Mouse (Mus musculus) mouse embryonic stem cell (cell line): ENCODE data around the gene Crabp2.

Source experiments
- in situ Hi-C, 2 experiments: fragments of 300-500 bp; cut with MboI; formaldehyde crosslinking; loops; 1 replicate in 1 of 2; 3 replicates in 1 of 2; pipeline ENCODE4 v1.14.3; 2019 to 2020; ENCODE audit warnings: low sequenced_read_pairs in 2 of 2, low pct_unique_long_range_greater_than_20kb in 1 of 2, mixed read lengths in 1 of 2; ENCODE audit not compliant: unreplicated experiment in 1 of 2

The Crabp2 gene

DNA sequence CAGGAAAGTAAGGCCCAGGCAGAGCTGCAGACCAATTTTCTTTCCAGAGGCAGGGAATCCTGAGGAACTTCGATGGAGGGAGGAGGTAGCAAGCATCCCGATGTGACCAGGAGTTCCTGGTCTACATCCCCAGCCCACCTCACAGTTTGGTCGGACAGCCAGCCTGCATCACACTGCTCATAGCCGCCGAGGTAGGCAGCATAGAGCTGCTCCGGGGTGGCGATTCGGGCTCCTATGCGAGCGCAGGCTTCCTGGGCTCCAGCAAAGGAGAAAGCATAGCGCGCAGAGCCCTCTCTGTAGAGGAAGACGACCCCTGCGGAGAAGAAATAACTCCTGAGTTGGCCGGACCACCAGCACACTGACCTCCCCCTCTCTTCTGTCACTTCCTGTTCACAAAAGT, 47.9 kb downstream of the Crabp2 start:
- in situ Hi-C loops = no loop called here

DNA sequence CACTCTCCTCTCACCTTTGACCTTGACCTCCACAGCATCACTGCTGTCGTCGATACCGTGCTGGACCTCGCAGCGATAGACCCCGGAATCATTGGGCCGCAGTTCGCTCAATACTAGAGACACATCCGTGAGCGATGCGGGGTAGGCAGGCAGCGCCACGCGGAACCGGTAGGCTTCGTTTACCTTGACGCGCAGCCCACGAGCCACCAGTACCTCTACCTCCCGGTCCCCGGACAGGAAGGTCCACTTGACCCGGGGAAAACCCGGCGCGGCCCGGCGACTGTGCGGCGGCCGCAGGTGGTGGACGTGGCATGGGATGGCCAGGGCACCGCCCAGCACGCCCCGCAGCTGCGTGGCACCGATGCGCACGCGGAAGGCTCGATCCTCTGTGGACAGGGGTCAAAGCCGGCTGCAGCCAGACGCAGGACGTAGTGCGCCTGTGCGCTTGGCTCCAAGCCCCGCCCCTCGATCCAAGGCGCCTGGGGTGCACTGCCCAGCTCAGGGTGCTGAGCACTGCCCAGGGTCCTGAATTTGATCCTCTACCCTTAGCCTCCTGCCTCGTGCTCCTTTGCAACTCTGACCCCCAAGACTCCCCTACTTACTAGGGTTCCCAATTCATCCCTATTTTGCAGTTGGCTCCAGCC, 48.6 kb downstream of the Crabp2 start:
- in situ Hi-C loops = no loop called here

DNA sequence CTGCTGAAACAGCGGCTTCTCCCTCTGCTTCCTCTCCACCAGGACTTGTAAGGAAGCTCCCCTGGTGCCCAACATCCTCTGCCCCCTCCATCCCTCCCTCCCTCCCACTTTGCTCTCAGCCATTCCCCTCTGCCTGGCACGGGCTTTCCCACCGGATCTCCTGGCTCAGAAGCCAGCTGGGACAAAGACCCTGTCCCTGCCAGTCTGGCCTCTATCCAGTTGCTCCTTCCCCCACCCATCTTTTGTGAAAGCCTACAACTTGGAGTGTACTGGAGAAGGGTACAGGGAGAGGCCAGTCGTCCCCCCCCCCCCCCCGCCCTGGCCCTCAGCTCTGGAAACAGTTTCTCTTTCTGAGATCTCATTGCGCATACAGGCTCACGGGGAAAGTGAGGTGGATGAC, 50.3 kb downstream of the Crabp2 start:
- in situ Hi-C loops = no loop called here

DNA sequence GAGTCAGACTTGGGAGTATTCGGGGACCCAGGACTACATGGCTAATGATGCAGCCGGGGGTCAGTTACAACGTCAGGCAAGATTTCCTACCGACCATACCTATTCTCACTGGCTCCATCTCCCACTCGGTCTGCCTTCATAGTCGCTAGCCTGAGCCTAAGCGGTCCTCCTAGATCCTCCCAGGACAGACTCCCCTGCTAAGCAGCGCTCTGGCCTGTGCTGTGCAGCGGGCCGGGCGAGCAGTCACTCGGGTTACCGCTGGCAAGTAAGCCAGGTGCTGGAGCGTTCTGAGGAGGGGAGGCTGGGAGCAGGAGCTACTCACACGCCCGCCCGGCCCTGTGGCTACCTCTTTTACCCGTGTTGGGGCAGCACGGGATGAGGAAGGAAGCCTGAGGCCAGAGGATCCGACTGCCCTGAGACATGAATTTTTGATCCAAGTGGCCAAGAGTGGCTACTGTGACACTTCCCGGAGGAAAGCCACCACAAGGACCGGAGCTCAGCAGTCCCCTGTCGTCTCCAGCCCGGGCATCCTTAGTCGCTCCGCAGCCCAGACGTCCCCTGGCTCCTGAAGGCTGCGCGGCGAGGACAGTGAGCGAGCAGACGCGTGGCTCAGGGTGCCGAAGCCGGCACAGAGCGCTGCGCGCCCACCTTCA, 50.9 kb downstream of the Crabp2 start:
- in situ Hi-C loops = no loop called here

DNA sequence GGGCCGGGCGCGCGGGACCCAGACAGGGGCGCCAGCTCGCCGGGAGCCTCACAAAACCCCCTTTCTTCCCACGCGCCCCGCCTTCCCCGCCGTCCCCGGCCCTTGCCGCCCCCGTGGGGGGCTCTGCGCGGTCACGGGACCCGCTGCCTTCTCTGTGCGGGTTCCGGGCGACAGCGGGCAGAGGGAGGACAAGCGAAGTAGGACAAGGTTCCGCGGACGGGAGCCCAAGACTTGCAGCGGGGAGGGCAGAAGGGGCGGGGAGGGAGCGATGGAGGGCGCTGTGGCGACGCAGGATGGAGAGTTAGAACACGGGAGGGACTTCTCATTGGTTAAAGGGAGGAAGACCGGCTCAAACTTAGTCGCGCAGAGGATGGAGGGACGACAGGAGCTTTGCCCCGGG, 51.7 kb downstream of the Crabp2 start, which contains the start of gene Bcan:
Gene Bcan (minus strand): TSS at position 50 of the 400 bp plus-strand sequence.
- in situ Hi-C loops = no loop called here

DNA sequence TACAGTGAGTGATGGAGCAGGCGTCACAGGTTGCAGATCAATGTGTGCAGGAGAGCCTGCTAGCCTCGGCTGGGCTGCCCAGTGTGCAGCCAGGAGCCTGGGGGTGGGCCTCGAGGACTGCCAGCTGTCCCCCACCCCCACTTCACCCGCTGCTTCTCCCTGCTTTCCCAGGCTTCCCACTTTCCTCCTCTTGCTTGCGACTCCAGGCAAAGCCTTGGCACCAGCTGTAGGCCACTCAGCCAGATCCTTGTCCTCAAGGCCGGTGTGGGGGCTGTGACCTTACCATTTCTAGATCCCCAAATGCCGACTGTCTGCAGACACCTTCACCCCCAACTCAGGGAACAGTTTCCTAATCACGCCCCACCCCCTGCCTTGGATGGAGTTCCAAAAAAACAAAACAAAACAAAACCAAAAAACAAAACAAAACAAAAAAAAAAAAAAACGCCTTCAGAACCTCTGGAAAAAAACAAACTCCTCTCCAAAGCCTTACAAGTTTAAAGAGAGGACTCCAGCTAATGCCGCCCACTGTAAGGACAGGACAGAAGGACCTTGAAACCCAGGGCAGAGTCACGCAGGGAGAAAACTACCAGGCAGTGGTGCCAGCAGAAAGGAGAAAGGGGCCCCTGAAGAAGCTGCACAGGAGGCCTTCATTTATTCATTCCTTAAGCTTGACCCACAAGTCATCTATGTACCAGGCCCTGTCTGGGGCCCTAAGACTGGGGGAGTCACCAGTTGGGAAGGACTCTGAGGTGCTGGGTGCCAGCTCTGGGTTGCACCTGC, 52.5 kb downstream of the Crabp2 start:
- in situ Hi-C loops = no loop called here

DNA sequence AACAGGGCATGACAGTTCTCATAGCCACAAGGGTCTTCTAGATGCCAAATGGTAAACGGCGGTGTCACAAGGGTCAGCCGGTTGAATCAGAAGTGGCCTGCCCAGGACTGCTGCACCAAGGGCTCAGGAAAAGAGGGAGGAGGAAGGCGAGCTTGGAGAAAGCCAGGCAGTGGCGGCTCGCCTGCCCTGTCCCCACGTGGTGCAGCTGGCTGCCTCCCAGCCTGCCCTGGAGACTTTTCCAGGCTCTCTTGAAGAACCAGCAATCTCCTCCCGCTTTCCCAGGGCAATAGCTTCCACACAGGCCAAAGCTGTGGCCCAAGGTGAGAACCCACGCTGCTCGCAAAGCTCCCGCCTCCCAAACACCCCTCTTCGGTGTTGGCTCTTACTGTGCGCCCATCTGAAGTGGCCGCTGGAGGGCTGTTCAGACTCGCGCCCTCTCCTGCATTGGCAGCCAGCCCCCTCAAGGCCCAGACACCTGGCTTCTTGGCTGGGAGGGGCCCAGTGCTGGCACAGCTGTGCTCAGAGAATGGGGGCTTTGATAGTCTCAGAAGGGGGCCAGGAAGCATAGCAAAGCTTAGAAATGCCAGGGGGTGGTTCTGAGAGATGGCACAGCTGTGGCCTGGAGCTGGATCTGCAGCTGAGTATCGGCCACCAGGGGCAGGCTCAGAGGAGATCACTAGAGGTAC, 54.0 kb downstream of the Crabp2 start:
- in situ Hi-C loops = no loop called here
